Mouse (Mus musculus): ENCODE data around the gene Phf12. TPM values are rescaled to one million over a fixed set of nuclear protein-coding genes. Genes with fewer than 3 reads are reported as not detected.

Gene Phf12
- total RNA-seq (2015; ENCODE audit: low replicate concordance) (19.9 and 24.2 TPM in 2 replicates), total RNA-seq (2017; ENCODE audit: low replicate concordance) (9.8 and 11.5 TPM in 2 replicates)

DNA sequence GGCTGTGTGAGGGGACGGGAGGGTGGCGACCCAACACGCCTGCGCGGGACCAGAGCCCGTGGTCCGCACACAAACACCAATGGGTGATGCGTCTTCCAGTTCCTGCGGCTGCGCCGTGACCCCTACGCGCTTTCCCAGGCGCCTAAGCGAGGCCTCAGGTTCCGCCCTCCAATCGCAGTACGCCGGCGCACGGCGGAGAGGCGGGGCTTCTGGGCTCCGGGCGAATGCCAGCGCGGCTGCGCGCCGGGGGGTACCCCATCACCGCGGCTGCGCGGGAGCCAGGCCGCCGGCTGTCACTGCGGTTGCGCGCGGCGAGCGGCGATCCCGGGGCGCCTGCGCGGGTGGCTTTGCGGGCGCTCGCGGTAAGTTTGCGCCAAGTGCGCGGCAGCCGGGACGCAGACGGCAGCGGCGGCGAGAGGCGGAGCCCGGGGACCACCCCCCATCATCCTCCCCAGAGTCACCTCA, at the start of gene Phf12:
Gene Phf12, plus strand, starts transcription at position 314 of the 465 bp plus-strand sequence.
- ATAC-seq (replicated peaks; ENCODE audit: low FRiP score, poor library complexity, severe bottlenecking), result peak; percentile 80

DNA sequence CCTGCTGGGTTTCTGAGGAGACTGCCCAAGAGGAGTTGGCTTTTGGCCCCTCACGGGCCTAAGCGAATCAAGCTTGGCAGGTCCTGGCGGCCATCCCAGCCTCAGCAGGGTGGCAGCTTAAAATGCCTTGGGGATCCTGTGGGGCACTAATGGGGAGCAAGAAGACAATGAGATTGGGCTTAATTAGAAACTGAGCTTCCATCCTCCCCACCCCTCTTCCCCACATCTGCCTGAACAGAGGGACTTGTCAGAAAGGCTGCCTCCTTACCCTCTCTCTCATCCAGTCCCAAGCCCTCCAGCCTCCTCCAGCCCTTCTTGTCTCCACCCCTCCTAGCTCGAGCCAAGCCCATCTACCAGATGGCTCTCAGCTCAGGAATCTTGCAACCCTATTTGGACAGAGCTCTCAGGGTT, 48.4 kb upstream of the Phf12 start:
- ATAC-seq (replicated peaks; ENCODE audit: low FRiP score, poor library complexity, severe bottlenecking), result no peak

DNA sequence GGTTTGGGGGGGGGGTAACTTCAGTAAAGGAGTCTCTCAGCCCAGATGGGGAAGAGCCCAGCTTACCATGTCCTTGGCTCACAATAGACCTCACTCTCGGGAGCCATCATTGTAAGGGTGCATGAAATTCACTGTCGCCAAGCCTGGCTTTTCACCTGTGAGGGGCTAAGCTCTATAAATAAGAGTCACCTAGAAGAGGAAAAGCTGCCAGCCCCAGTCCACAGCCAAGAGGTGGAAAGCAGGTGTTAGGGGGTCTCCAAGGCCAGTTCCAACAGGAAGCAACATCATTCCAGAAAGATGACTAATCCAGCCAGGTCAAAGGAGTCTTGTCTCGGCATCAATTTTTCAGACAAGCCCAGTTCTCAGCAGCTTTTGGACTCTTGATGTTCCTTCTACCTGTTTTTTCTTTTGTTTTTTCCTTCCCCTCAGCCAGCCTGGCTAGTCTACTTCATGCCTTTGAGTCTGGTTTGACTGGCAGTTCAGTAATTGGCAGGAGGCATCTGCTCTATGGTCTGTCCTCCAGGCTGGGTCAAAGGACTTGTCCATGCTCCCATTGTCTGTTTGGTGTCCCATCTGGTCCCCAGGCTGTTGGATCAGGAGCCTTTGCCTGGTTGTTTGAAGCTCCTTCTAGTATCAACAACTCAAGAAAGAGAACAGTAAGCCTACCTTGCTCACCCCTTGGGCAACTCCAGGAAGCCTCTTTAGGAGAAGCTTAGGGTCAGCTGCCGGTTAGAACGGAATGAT, 47.8 kb upstream of the Phf12 start:
- ATAC-seq (replicated peaks; ENCODE audit: low FRiP score, poor library complexity, severe bottlenecking), result no peak

DNA sequence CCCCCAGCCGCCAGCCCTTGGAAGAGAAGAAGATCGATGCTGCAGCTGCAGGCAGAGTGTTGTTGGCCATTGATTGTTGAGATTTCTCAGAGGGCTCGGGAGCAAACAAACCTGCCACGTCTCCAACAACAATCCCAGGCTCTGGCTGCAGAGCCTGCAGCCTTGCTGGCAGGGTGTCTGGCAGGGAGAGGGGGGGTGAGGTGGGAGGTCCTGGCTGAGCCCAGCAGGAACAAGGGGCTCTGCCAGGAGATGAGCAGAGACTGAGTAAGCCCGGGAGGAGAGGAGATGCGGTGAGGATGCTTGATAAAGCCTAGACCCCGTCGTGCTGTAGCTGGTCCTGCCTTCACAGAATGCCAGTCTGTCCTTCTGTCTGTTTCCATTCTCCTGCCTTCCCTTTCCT, 45.7 kb upstream of the Phf12 start:
- ATAC-seq (replicated peaks; ENCODE audit: low FRiP score, poor library complexity, severe bottlenecking), result no peak

DNA sequence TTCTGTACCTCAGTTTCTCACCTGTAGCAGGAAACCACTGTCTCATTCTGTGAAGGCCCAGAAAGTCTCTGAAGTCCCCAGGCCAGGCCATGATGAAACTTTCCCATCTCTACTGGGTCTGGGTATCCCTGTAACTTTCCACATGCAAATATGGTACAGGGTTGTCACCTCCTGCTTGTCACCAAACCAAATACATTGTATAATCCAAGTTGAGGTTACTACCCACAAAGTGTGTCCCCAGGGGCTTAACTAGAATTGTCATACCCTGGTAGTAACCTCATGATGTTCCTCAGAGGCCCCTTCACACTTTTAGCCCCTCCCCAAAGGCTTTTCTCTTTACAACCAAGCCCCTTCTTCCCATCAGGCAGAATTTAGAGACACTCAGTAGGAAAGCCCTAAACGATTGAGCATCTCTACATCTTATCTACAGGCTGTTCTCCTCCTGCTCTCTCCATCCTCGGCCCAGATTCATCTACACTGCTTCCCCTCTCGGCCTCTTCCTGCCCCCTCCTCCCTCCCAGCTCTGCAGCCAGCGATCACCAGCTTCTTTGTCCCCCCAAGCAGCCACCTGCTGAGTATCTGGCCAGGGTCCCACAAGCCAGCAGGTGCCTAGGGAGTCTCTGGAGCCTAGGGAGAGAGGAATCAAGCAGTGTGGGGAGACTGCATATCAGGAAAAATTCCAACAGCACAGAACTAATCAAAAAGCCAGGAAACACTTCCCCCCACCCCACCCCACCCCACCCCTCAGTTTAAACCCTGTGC, 44.7 kb upstream of the Phf12 start:
- no peak for ATAC-seq (replicated peaks; ENCODE audit: low FRiP score, poor library complexity, severe bottlenecking)

DNA sequence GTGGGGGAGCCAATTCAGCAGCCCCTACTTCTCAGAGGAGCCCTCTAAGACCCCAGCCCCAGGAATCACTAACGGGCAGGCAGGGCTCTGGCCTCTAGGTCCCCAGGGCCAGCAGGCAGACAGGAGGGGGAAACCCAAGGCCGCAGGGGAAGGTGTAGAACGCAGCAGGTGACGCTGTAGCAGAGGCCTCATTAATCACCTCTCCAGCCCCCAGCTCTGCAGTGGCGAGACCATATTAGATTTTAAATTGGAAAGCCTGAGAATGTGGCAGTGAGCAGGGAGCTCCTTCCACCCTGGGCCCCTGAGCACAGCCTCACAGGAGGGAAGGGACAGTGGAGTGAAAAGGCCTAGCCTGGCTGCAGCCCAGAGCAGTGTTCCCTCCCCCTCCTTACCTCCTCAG, 40.3 kb upstream of the Phf12 start:
- ATAC-seq (replicated peaks; ENCODE audit: low FRiP score, poor library complexity, severe bottlenecking), result no peak

DNA sequence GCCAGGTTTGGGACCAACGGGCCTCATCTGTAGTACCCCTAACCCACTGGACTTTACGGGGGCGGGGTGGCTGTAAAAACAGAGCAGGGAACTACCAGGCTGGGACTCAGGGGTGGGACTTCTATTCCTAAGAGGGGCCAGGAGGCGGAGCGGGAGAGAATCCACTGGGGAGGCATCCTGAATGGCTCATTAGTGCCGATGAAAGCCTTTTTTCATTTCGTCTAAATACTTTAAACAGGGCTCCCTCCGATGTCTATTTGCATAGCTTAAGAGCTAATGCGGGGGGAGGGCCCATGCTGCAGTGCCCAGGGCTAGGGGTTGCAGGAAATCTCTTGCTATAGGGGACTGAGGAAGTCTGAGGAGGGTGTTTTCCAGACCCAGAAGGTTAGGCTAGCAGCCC, 34.7 kb upstream of the Phf12 start:
- ATAC-seq (replicated peaks; ENCODE audit: low FRiP score, poor library complexity, severe bottlenecking), result no peak

DNA sequence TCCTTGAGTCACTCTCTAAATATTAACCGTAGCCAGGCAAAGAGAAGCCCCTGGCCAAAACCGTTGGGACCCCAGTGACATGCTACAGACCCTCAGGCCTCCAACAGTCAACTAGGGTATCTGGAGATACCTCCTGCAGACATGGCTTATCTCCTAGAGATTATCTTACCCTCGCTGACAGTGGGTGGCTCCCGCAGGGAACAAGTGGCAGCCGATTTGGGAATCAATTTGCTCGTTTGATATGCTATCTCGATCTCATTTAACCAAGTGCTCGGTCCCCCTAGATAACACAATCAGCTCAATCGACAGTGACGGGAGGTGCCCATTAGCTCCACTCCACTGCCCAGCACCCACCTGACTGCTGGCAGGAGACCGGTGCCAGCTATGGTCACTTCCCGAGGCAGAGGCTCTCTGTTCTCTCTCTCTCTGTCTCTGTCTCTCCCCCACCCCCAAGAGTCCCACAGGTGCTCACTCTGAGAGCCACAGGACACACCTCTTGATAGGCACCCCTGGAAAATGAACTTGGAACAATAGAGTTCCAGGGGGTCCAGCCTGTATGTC, 32.3 kb upstream of the Phf12 start:
- no peak for ATAC-seq (replicated peaks; ENCODE audit: low FRiP score, poor library complexity, severe bottlenecking)

DNA sequence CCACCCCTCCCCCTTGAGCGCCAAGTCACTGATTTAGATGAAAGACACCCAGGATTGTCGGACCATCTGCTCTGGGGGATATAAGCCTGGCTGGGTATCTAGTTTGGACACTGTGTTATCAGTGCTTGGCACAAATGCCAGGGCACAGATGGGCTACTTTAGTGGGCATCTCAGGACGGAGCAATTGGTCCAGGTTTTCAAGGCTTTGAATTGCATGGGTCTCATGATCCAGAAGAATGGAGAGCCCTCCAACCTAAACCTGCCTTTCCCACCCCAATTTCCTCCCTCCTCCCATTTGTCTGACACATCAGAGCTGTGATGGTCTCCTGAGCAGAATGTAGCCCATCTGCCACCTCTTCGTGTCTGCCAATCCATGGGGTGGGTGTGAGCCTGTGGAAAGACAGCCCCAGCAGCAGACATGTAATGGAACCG, 31.7 kb upstream of the Phf12 start:
- ATAC-seq (replicated peaks; ENCODE audit: low FRiP score, poor library complexity, severe bottlenecking), result no peak

DNA sequence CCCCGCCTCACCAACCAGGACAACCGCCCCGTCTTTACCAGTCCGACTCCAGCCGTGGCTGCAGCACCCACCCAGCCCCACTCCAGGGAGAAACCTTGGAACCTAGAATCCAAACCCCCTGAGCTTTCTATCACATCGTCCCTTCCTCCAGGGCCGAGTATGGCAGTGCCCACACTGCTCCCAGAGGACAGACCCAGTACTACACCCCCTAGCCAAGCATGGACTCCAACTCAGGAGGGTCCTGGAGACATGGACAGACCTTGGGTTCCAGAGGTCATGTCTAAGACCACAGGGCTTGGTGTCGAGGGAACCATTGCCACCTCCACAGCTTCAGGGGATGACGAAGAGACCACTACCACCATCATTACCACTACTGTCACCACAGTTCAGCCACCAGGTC, 28.9 kb upstream of the Phf12 start:
- ATAC-seq (replicated peaks; ENCODE audit: low FRiP score, poor library complexity, severe bottlenecking), result 0 out of 2 replicates have a peak, but pooled peaks have one; percentile 48

DNA sequence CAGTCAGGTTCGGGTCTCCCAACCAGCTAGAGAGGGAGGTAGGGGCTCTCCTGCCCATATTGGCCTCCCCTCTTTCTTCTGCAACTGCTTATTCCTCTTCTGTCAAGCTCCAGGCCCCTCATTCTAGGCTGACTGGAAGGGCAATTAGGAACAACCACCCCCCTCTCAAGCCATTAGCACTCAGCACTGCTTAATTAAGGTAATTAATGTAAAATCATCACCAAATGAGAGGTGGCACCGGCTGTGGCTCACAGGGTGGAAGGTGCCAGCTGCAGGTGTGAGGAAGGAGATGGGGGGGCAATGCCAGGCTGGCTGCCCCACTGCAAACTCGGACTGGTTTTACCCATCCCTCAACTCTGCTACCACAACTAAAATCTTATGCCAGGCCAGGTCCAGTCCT, 26.1 kb upstream of the Phf12 start:
- ATAC-seq (replicated peaks; ENCODE audit: low FRiP score, poor library complexity, severe bottlenecking), result no peak

DNA sequence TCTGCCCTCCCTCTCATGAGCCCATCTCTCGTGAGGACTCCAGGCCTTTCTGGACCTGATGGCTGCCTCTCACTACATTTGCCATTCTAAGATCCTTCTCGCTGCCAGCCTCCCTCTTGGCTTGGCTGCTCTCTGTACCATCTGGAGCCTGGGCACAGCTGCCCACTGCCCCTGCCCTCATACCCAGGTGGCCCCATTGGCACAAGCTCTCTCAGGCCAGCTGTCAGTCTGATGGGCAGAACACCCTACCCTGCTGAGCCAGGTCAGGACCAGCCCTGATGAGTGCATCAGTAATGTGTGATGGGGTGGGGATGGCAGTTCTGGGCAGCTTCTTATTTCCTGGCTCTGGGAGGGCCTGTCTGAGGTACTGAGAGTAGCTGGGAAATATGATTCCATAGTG, 24.3 kb upstream of the Phf12 start:
- no peak for ATAC-seq (replicated peaks; ENCODE audit: low FRiP score, poor library complexity, severe bottlenecking)

DNA sequence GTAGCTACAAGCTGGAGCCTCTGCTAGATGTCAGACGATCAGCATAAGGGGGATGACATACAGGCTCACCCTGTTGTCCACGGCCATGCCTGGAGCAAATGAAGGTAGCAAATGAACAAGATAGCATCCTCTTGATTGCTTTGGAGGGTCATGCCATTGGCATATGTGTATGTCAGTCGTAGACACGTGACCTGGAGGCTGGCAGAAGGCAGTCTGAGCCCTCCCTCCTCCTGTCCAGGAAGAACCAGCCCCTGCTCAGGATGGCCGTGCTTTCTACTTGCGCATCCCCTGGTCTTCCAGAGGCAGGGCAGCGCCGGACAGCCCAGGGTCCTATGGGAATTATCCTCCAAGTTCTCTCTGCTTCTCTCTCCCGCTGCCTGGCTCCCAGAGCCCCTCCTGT, 23.6 kb upstream of the Phf12 start:
- no peak for ATAC-seq (replicated peaks; ENCODE audit: low FRiP score, poor library complexity, severe bottlenecking)

DNA sequence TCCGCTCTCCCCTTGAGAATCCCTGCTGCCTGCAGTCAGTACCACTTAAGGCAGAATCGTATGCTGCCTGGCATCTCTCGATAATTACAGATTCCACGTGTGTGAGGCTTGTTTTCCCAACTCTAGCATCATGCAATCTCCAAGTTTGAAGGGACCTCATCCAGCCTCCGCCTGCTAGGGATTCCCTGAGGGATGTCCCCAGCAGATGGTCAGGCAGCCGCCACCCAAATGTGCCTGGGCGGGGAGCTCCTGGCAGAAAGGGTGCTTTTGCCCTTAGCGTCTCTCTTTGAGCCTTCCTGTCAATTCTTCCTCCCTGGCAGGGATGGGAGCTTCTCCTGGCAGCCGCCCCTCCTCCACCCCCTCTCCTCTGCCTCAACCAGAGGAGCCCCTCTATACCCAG, 22.4 kb upstream of the Phf12 start:
- ATAC-seq (replicated peaks; ENCODE audit: low FRiP score, poor library complexity, severe bottlenecking), result no peak

DNA sequence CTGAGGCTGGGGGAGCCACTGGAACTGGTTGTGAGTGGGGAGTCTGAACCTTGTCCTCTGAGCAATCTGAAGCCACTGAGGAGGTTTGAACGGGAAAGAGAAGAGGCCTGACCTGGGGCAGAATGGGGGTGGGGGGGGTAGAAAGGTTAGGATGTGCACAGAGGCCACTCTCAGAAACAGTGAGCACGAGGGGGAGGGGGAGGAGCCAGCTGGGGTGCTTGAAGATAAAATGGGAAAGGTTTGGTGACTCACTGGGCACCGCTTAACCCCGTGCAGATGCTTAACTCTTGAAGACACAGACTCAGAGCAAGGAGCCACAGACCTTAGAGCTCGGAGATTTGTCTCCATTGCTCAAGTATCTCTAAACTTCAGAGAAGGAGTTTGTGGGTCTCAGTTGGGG, 21.7 kb upstream of the Phf12 start:
- ATAC-seq (replicated peaks; ENCODE audit: low FRiP score, poor library complexity, severe bottlenecking), result no peak

DNA sequence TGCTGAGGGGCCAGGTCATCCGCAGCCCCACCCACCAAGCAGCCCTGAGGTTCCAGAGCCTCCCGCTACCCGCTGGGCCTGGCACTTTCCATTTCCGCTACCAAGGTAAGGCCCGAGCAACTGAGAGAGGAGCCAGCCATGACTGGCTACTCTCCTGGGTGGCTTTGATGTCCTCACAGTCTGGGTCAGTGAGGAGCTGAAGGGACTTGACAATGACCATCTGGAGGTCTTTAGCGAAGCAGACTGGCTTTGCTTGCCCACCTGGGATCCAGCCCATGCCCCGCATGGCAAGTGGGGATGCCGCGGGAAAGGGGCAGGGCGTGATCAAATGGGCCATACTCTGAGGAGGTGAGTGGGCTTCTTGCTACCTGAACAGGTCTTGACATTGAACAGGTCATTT, 19.6 kb upstream of the Phf12 start:
- no peak for ATAC-seq (replicated peaks; ENCODE audit: low FRiP score, poor library complexity, severe bottlenecking)

DNA sequence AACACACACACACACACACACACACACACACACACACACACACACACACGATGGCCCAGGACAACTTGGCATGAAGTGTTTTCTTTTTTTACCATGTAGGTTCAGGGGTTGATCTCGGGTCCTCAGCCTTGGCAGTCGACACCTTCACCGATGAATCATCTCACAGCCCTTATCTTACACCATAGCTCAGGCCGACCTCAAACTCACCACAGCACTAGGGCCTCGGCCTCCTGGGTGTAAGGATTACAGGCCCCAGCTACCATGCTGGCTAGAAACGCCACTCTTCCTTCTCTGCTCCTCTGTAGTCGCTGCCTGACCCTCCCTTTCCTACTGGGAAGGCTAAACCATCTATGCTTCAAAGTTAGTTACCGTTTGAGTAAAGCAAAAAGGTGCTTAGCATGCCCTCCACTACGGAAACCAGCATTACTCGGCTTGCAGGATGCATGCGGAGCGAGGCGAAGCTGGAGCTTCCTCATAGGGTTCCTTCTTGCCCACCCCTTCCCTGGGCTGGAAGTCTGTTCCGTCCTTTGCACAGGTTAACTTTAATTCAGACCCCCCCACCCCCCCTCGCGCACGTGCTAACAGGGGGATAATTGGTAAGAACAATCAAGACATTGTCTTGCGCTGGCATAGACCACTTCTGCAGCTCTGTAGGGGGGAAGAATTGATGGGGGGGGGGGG, 18.0 kb upstream of the Phf12 start:
- ATAC-seq (replicated peaks; ENCODE audit: low FRiP score, poor library complexity, severe bottlenecking), result no peak

DNA sequence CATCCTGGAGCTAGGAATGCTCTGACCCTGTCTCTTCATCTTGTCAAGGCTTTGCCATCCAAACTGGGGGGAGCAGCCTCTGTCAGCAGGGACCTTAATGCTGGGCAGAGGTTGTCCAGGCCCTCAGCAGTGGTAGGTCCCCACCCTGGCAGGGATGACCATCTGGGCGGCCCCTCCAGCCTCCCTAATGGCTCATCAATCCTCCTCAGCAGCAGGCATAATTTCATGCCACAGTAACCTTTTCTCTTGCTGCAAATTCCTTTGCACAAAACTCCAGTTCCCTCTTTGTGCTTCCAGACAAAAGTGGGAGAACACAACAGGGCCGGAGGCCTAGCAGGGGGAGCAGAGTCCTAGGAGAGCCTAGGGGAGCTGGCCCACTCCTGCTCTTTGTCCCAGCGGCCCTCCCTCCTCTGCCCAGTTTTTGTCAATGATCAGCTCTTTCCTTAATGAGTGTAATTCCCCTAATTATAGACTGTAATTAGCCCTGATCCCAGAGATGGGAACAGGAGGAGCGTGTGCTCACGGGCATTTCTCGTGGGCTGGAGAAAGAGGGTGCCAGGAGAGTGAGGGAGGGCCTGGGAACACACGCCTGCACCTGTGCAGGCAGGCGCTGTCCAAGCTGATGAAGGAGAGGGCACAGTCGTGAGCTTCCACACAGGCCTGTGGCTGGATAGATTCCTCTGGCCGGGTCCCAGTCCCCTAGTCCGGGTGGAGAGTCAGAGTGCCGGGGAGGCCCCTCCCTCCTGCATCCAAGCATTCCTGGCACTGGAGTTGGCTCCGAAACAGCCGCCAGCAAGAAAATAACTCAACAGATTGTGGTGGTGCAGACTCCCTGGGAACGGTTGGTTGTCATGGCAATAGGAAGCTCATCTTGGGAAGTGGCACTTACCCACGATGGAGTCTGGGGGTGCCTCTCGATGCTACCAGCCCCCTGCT, 17.2 kb upstream of the Phf12 start:
- ATAC-seq (replicated peaks; ENCODE audit: low FRiP score, poor library complexity, severe bottlenecking), result no peak

DNA sequence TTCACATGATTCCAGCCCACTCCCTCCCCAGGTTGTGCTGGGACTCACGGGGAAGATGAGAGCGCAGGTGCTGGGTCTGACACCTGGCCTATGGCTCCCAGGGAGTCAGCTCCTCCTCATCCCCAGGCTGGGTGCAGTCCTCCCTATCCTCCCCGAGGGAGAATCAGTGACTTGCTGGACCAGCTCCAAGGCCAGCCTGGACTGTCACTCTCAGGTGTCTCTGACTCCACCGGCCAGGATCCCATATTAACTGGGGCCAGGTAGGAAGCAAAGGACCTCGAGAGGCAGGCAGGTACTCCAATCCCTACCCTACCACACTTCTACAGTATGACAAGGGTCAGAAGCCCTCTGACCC, 16.5 kb upstream of the Phf12 start:
- ATAC-seq (replicated peaks; ENCODE audit: low FRiP score, poor library complexity, severe bottlenecking), result no peak

Measured in erythroblast, adult 5-6 weeks (primary cell).